Mouse (Mus musculus): ENCODE measurements around the gene Nrde2. TPM values are rescaled to one million over a fixed set of nuclear protein-coding genes. Genes with fewer than 3 reads are reported as not detected.

The Nrde2 gene
- polyA plus RNA-seq, 1 experiment from 2014 or later, result 11.0 TPM

DNA sequence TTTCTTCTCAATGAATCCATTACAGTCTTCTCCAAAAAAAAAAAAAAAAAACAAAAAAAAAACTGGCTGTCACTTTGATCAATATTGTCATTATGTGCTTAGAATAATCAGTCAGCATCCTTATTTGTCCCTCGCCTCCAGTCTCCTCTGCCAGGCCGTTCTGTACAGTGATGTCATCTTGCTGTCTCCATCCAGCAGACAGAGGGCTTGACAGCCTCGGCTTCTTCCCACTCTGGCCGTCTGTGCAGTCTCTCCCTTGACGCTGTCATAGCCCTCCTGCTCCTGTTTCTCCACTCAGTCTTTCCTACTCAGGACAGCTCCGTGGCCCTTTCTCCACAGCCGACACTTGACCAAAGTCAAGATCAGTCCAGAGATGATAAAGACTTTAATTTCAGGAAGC is 13.0 kb upstream of the Nrde2 start:
- 72% methylated on average over 7 of the region's 7 CpGs for WGBS

DNA sequence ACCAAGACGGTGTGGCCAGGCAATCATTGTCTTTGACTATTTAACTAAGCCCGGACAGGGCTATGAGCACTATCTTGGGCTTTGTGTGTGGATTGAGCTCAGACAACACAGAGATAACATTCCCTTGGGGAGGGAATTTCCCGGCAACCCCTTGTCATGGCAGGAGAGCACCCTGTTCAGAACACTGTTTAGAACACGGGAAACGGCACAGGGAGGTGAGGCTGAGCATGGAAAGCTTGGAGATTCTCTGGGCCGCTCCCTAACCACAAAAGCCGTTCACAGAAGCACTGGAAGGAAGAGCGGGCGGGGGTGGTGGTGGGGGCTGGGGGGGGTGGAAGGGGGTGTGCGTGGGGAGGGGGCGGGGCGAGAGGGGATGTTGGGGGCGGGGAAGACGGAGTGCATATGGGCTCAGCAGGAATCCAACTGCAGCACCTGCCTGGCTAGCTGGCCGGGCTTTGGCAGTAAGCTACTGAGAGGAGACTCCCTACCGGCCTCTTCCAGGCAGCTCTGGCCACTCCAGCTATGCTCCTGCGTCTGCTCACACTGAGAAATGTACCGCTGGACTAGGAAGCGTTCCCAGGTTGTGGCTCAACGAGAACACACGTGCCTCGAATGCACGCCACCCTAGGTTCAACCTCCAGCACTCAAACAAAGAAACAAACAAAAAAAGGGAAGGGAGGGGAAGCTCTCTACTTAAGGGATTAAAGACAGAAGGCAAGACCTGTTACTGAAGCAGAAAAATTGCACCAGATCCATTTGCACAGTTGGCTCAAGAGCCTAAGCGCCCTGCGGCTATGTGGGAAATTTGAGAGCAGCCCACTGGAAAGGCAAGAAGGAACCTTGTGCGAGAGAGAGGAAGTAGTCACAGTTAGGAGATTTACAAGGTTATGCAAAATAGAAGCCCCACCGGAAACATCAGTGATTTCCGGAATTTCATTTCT is 8.7 kb upstream of the Nrde2 start:
- H3K9me3 ChIP-seq (replicated peaks; ENCODE audit: control insufficient read depth, low read length), result no peaks in the 10 kb centered on the region
- no peak overlapping the region for H3K4me3 ChIP-seq (ENCODE audit: low read depth, low read length)

More for the DNA sequence above, 13.0 kb upstream of the Nrde2 start:
- Histone ChIP-seq H3K4me2 (ENCODE audit: low read depth, low read length) (no peak overlapping the region), H3K4me3 (ENCODE audit: low read depth, low read length) (no peak overlapping the region), H3K27ac (replicated peaks; ENCODE audit: low read depth, low read length) (no peak overlapping the region), H3K4me1 (ENCODE audit: control insufficient read depth, insufficient read depth, low read length) (no peaks in the 10 kb centered on the region; the same call in 1 of the 2 replicates), H3K9ac (replicated peaks; ENCODE audit: low read length) (no peak overlapping the region), H3K9me3 (replicated peaks; ENCODE audit: control insufficient read depth, low read length) (no peaks in the 10 kb centered on the region), H3K36me3 (replicated peaks; ENCODE audit: control insufficient read depth, insufficient read depth, low read depth, low read length) (no peaks in the 10 kb centered on the region), H3K27me3 (ENCODE audit: control insufficient read depth, insufficient read depth, low read length) (no peaks in the 10 kb centered on the region)
- DNase-seq (ENCODE audit: low spot score) (no peak), ATAC-seq (replicated peaks; ENCODE audit: insufficient number of reproducible peaks, low FRiP score, low TSS enrichment, low read depth) (no peak)

DNA sequence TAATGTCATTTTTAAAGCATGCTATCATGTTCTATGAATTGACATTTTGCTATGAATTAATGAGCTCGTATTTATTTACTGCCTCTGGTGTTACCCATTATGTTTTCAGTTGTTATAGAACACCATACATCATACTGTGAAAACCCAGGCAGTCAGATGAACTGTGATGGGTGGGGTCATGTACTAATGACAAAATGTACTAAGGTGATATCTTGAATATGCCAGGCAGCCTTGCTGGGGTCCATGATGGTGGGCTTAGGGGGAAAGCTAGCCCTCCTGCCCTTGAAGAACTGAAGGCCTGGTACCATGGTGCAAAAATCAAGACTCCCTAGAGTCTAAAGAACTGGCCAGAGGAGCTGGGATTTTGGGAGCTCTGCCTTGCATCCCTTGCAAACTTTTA is 8.0 kb upstream of the Nrde2 start:
- DNase-seq (ENCODE audit: low spot score), result no peak
- no peak for ATAC-seq (replicated peaks; ENCODE audit: insufficient number of reproducible peaks, low FRiP score, low TSS enrichment, low read depth)
- Histone ChIP-seq H3K4me3 (ENCODE audit: low read depth, low read length) (no peak overlapping the region), H3K9ac (replicated peaks; ENCODE audit: low read length) (no peak overlapping the region), H3K4me2 (ENCODE audit: low read depth, low read length) (no peak overlapping the region; the same call in 1 of the 2 replicates), H3K36me3 (replicated peaks; ENCODE audit: control insufficient read depth, insufficient read depth, low read depth, low read length) (no peaks in the 10 kb centered on the region), H3K27ac (replicated peaks; ENCODE audit: low read depth, low read length) (no peak overlapping the region), H3K27me3 (ENCODE audit: control insufficient read depth, insufficient read depth, low read length) (no peaks in the 10 kb centered on the region), H3K4me1 (ENCODE audit: control insufficient read depth, insufficient read depth, low read length) (no peaks in the 10 kb centered on the region), H3K9me3 (replicated peaks; ENCODE audit: control insufficient read depth, low read length) (no peaks in the 10 kb centered on the region)
- 87% methylated on average over 1 of the region's 1 CpGs for WGBS

More for the DNA sequence above, 8.7 kb upstream of the Nrde2 start:
- H3K4me2 ChIP-seq (ENCODE audit: low read depth, low read length), result peak overlapping the region; percentile 36
- H3K4me1 ChIP-seq (ENCODE audit: control insufficient read depth, insufficient read depth, low read length), result no peaks in the 10 kb centered on the region
- no peaks in the 10 kb centered on the region for H3K27me3 ChIP-seq (ENCODE audit: control insufficient read depth, insufficient read depth, low read length)
- H3K9ac ChIP-seq (replicated peaks; ENCODE audit: low read length), result peak overlapping the region; percentile 52
- peak overlapping the region; percentile 1; the same call in 1 of the 2 replicates for H3K27ac ChIP-seq (replicated peaks; ENCODE audit: low read depth, low read length)
- no peaks in the 10 kb centered on the region for H3K36me3 ChIP-seq (replicated peaks; ENCODE audit: control insufficient read depth, insufficient read depth, low read depth, low read length)
- ATAC-seq (replicated peaks; ENCODE audit: insufficient number of reproducible peaks, low FRiP score, low TSS enrichment, low read depth), result peak; percentile 82
- 16% methylated on average over 24 of the region's 28 CpGs for WGBS
- DNase-seq (ENCODE audit: low spot score), result peak; percentile 83

DNA sequence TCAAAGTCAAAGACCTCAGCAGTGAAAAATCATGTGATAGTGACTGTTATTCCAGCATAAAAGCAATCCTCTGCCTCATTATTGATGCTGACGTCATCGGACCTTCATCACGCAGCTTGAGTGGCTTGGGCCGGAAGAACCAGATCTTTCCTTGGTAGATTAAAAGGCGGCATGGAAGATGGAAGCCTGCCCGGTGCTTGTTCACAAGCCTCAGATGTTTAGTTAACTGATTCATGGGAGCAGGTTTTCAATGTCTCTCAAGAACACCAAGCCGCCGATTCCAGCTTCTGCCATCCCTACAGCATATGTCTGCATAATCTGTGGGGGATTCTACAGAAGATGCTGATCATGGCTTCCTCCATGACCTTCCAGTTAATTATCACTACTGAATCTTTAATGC is 7.5 kb upstream of the Nrde2 start:
- H3K9ac ChIP-seq (replicated peaks; ENCODE audit: low read length), result no peak overlapping the region
- H3K4me3 ChIP-seq (ENCODE audit: low read depth, low read length), result no peak overlapping the region
- H3K9me3 ChIP-seq (replicated peaks; ENCODE audit: control insufficient read depth, low read length), result no peaks in the 10 kb centered on the region
- H3K27ac ChIP-seq (replicated peaks; ENCODE audit: low read depth, low read length), result no peak overlapping the region
- no peaks in the 10 kb centered on the region for H3K4me1 ChIP-seq (ENCODE audit: control insufficient read depth, insufficient read depth, low read length)
- 89% methylated on average over 8 of the region's 8 CpGs for WGBS
- no peak overlapping the region for H3K4me2 ChIP-seq (ENCODE audit: low read depth, low read length)
- ATAC-seq (replicated peaks; ENCODE audit: insufficient number of reproducible peaks, low FRiP score, low TSS enrichment, low read depth) (no peak), DNase-seq (ENCODE audit: low spot score) (no peak)
- H3K36me3 ChIP-seq (replicated peaks; ENCODE audit: control insufficient read depth, insufficient read depth, low read depth, low read length), result no peaks in the 10 kb centered on the region
- no peaks in the 10 kb centered on the region for H3K27me3 ChIP-seq (ENCODE audit: control insufficient read depth, insufficient read depth, low read length)

DNA sequence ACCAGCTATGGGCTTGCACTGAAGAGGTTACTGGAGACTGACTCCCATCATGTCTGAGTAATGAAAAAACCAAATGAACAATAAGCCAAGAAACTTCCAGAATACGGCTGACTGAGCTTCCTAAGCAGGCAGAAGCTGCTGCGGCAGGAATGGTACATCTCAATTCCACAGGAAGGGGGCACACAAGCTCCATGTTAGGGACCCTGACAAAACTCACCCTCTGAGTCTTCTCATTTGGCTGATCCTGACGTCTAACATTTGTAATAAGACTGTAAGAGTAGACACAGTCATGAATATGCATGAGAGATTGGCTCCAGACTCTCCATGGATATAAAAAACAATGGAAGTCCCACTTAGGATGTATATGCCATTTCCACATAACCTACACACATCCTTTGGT is 6.7 kb upstream of the Nrde2 start:
- DNase-seq (ENCODE audit: low spot score) (peak; percentile 72), ATAC-seq (replicated peaks; ENCODE audit: insufficient number of reproducible peaks, low FRiP score, low TSS enrichment, low read depth) (0 out of 2 replicates have a peak, but pooled peaks have one; percentile 51)
- Histone ChIP-seq H3K27ac (replicated peaks; ENCODE audit: low read depth, low read length) (no peak overlapping the region), H3K4me1 (ENCODE audit: control insufficient read depth, insufficient read depth, low read length) (no peaks in the 10 kb centered on the region), H3K4me3 (ENCODE audit: low read depth, low read length) (no peak overlapping the region), H3K36me3 (replicated peaks; ENCODE audit: control insufficient read depth, insufficient read depth, low read depth, low read length) (no peaks in the 10 kb centered on the region), H3K27me3 (ENCODE audit: control insufficient read depth, insufficient read depth, low read length) (no peaks in the 10 kb centered on the region), H3K9me3 (replicated peaks; ENCODE audit: control insufficient read depth, low read length) (no peaks in the 10 kb centered on the region), H3K4me2 (ENCODE audit: low read depth, low read length) (no peak overlapping the region), H3K9ac (replicated peaks; ENCODE audit: low read length) (no peak overlapping the region)
- 20% methylated on average over 3 of the region's 3 CpGs for WGBS

DNA sequence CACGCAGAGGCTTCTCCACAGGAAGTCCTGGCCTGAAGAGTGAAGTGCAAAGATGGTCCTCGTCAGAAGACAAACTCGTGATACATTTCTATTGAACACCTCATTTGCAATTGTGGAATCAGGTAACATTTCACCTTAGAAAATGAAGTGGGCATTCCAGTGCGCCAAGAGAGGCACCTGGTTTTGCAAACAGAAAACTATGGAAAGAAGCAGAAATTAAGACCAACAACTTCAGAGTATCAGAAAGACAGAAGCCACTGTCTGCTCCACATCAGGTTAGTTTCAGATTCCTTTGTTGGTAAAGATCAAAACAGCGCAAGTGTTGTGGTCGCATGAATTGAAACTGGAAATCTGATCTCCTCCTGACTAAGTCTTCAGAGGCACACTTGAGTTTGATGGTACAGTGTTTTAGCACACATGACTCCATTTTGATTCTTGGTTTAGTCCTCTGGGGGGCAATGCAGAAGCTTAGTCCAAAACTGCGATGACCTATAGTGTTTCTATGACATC is 5.6 kb upstream of the Nrde2 start:
- H3K27ac ChIP-seq (replicated peaks; ENCODE audit: low read depth, low read length), result no peak overlapping the region
- H3K9me3 ChIP-seq (replicated peaks; ENCODE audit: control insufficient read depth, low read length), result no peaks in the 10 kb centered on the region
- H3K36me3 ChIP-seq (replicated peaks; ENCODE audit: control insufficient read depth, insufficient read depth, low read depth, low read length), result no peaks in the 10 kb centered on the region
- no peak overlapping the region for H3K4me2 ChIP-seq (ENCODE audit: low read depth, low read length)
- no peaks in the 10 kb centered on the region for H3K27me3 ChIP-seq (ENCODE audit: control insufficient read depth, insufficient read depth, low read length)
- no peaks in the 10 kb centered on the region for H3K4me1 ChIP-seq (ENCODE audit: control insufficient read depth, insufficient read depth, low read length)
- H3K4me3 ChIP-seq (ENCODE audit: low read depth, low read length), result no peak overlapping the region
- no peak for ATAC-seq (replicated peaks; ENCODE audit: insufficient number of reproducible peaks, low FRiP score, low TSS enrichment, low read depth)
- H3K9ac ChIP-seq (replicated peaks; ENCODE audit: low read length), result no peak overlapping the region
- 74% methylated on average over 7 of the region's 7 CpGs for WGBS
- no peak for DNase-seq (ENCODE audit: low spot score)

DNA sequence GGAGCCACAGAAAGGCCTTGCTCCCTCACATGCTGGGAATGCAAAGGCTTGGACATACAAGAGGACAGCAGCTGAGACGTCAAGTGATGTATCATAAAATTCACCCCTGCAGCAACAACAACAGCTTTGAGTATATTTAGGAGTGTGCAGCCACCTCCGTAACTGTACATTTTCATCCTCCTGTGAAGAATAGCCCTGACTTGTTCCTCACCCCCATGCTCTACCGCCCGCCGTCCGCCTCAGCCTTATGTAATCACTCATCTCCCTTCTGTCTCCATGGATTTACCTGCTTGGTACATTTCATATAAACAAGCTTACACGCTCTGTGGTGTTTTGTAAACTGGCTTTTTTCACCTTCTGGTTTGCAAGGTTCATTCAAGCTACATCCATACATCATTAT is 7.0 kb downstream of the Nrde2 start:
- DNase-seq (ENCODE audit: low spot score) (no peak), ATAC-seq (replicated peaks; ENCODE audit: insufficient number of reproducible peaks, low FRiP score, low TSS enrichment, low read depth) (no peak)
- Histone ChIP-seq H3K27me3 (ENCODE audit: control insufficient read depth, insufficient read depth, low read length) (no peaks in the 10 kb centered on the region), H3K9me3 (replicated peaks; ENCODE audit: control insufficient read depth, low read length) (no peaks in the 10 kb centered on the region), H3K4me2 (ENCODE audit: low read depth, low read length) (no peak overlapping the region), H3K4me3 (ENCODE audit: low read depth, low read length) (no peak overlapping the region), H3K36me3 (replicated peaks; ENCODE audit: control insufficient read depth, insufficient read depth, low read depth, low read length) (peaks cover 5% of the 10 kb centered on the region; the same call in 1 of the 2 replicates), H3K9ac (replicated peaks; ENCODE audit: low read length) (no peak overlapping the region), H3K27ac (replicated peaks; ENCODE audit: low read depth, low read length) (no peak overlapping the region), H3K4me1 (ENCODE audit: control insufficient read depth, insufficient read depth, low read length) (no peaks in the 10 kb centered on the region)
- 94% methylated on average over 7 of the region's 7 CpGs for WGBS

DNA sequence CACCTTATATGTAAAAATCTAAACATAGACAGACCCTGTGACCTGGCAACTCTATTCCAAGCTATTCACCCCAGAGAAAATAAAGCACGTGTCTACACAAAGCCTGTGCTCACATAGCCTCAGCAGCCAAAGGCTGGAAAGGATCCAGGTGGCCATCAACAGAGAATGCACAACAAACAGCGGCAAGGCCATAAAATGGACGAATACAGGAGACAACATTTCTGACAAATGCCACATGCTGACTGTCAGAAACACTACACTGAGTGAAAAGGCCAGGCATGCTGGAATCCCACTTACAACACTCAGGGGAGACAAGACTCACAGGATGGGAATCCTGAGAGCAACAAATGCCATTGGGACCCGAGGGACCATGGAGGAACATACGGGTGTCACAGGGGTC is 15.2 kb downstream of the Nrde2 start:
- Histone ChIP-seq H3K9me3 (replicated peaks; ENCODE audit: control insufficient read depth, low read length) (no peaks in the 10 kb centered on the region), H3K27me3 (ENCODE audit: control insufficient read depth, insufficient read depth, low read length) (no peaks in the 10 kb centered on the region), H3K9ac (replicated peaks; ENCODE audit: low read length) (no peak overlapping the region), H3K4me3 (ENCODE audit: low read depth, low read length) (no peak overlapping the region), H3K36me3 (replicated peaks; ENCODE audit: control insufficient read depth, insufficient read depth, low read depth, low read length) (peaks cover 10% of the 10 kb centered on the region), H3K4me1 (ENCODE audit: control insufficient read depth, insufficient read depth, low read length) (no peaks in the 10 kb centered on the region), H3K4me2 (ENCODE audit: low read depth, low read length) (no peak overlapping the region), H3K27ac (replicated peaks; ENCODE audit: low read depth, low read length) (no peak overlapping the region)
- 91% methylated on average over 5 of the region's 5 CpGs for WGBS
- ATAC-seq (replicated peaks; ENCODE audit: insufficient number of reproducible peaks, low FRiP score, low TSS enrichment, low read depth), result no peak
- no peak for DNase-seq (ENCODE audit: low spot score)
